Mouse (Mus musculus): ENCODE measurements around the gene Otulin.

Gene Otulin

GRCm38 (mm10) chr15:27503801-27504730 lies 126.4 kb downstream of the Otulin start:
- no peak for DNase-seq (ENCODE audit: low spot score in 2 of 2)

GRCm38 (mm10) chr15:27503221-27503620 lies 127.3 kb downstream of the Otulin start:
- peak; percentile 86 to 88 for DNase-seq (ENCODE audit: low spot score in 2 of 2)

GRCm38 (mm10) chr15:27502338-27502737 lies 128.2 kb downstream of the Otulin start:
- DNase-seq (ENCODE audit: low spot score in 2 of 2), result no peak

- DNase-seq (ENCODE audit: low spot score in 2 of 2), result no peak
These were observed 130.1 kb downstream of the Otulin start for GRCm38 (mm10) chr15:27500390-27500789.

GRCm38 (mm10) chr15:27498078-27498477 lies 132.4 kb downstream of the Otulin start:
- no peak for DNase-seq (ENCODE audit: low spot score in 2 of 2)

GRCm38 (mm10) chr15:27497300-27497997 lies 133.0 kb downstream of the Otulin start:
- no peak for DNase-seq (ENCODE audit: low spot score in 2 of 2)

- no peak for DNase-seq (ENCODE audit: low spot score in 2 of 2)
These were observed 133.7 kb downstream of the Otulin start for GRCm38 (mm10) chr15:27496596-27497299.

- no peak for DNase-seq (ENCODE audit: low spot score in 2 of 2)
These were observed 134.5 kb downstream of the Otulin start for GRCm38 (mm10) chr15:27495981-27496401.

- no peak for DNase-seq (ENCODE audit: low spot score in 2 of 2)
These were observed 137.0 kb downstream of the Otulin start for GRCm38 (mm10) chr15:27493516-27493915.

- no peak for DNase-seq (ENCODE audit: low spot score in 2 of 2)
These were observed 137.8 kb downstream of the Otulin start for GRCm38 (mm10) chr15:27492734-27493133.

All from right cerebral cortex, postnatal 10 days (tissue).